In genomic region chr8:69973442-69974161, GRCm38 (mm10) we compare ENCODE assay signal across 8 mouse cellular contexts. TPM values are rescaled to one million over a fixed set of nuclear protein-coding genes. Genes with fewer than 3 reads are reported as not detected.
DNase-seq lines count a peak whose midpoint lies in the region; ATAC-seq and TF ChIP-seq lines count a peak whose summit lies in the region.

No protein-coding gene starts in this region.

- no peaks in the 10 kb centered on the region for H3K9me3 ChIP-seq in liver, postnatal 0 days (ENCODE audit: low read length)

- no peaks in the 10 kb centered on the region for H3K27me3 ChIP-seq in liver, postnatal 0 days (ENCODE audit: insufficient read depth, low read length)

- WGBS in liver, postnatal 0 days (ENCODE audit: insufficient replicate concordance) = under 1% methylated on average over 55 of the region's 68 CpGs

- peak overlapping the region; percentile 93 for H3K27ac ChIP-seq in liver, postnatal 0 days (ENCODE audit: low read depth)

- H3K9ac ChIP-seq in liver, postnatal 0 days (replicated peaks) = peak overlapping the region; percentile 96

- peak; percentile 33 for ATAC-seq in liver, postnatal 0 days

- peaks cover 48% of the 10 kb centered on the region for H3K4me1 ChIP-seq in liver, postnatal 0 days (ENCODE audit: insufficient read depth)

- TF ChIP-seq CTCF in liver, postnatal 0 days (IDR thresholded peaks at IDR 0.05; ENCODE audit: low read depth) = no peak

- peak overlapping the region; percentile 92 for H3K4me3 ChIP-seq in liver, postnatal 0 days (ENCODE audit: low read depth, low read length)

- no peaks in the 10 kb centered on the region for H3K36me3 ChIP-seq in liver, postnatal 0 days (replicated peaks; ENCODE audit: insufficient read depth, low read length)

- TF ChIP-seq EP300 in liver, postnatal 0 days (IDR thresholded peaks at IDR 0.05; ENCODE audit: low read depth) = no peak

- DNase-seq in A20 (ENCODE audit: low read depth, low spot score) = peak; percentile 65
- peak; percentile 49 for DNase-seq in R1 (ENCODE audit: low read depth, low spot score)
- peak; percentile 75 for DNase-seq in embryo, embryonic 11 days
- peak; percentile 26 for DNase-seq in heart, adult 8-10 months (ENCODE audit: low spot score)
- peak; percentile 36 to 44 for DNase-seq in kidney, adult 8-10 months
- DNase-seq in liver, postnatal 0 days = peak; percentile 68
- DNase-seq in ovary, adult 18-20 months (ENCODE audit: low spot score) = peak; percentile 21
- DNase-seq in urinary bladder, postnatal 36 days (ENCODE audit: low spot score in 2 of 2) = peak; percentile 7 to 8

- H3K4me2 ChIP-seq in liver, postnatal 0 days (ENCODE audit: low read depth, low read length) = peak overlapping the region; percentile 95

RNA-seq across cellular contexts. Expression of gene Gatad2a, which starts 22.6 kb away (rescaled TPM):
- total RNA-seq in heart, adult 8-10 months (2022) = 10 to 100 TPM; 28.0 to 31.2 (median 30.0) TPM
- 19.5 and 20.7 TPM in 2 replicates for polyA plus RNA-seq in liver, postnatal 0 days (2015; fragmentation: Nextera tagmentation; extraction: Ambion mirVana)

Comparison
In these comparisons a context has a peak if more than half of its experiments do, and no peak if none do; other contexts are left out.
1. Peak in every context shown above with its lines: DNase-seq, ATAC-seq, H3K4me3 ChIP-seq and H3K27ac ChIP-seq.
2. DNase-seq: peak in every context shown above with its lines; median percentile 75 in embryo, embryonic 11 days; 68 in liver, postnatal 0 days; 65 in A20; 49 in R1; 40 in kidney, adult 8-10 months; 26 in heart, adult 8-10 months; 21 in ovary, adult 18-20 months; 8 in urinary bladder, postnatal 36 days.